Mouse (Mus musculus) left cerebral cortex, postnatal 14 days (tissue): Measurements from ENCODE around the gene Spem1. TPM values are rescaled to one million over a fixed set of nuclear protein-coding genes. Genes with fewer than 3 reads are reported as not detected.
"Not testable (repeated sequence)": the region's sequence is repeated elsewhere in the genome, so short reads cannot be mapped to it uniquely, and the experiment has no call there.

Source experiments
- DNase-seq, 2 experiments: peaks; one replicate each; pipeline ENCODE4 v3.0.0; 2021 to 2022; ENCODE audit warnings: low spot score in 2 of 2, mixed read lengths in 1 of 2
- intact Hi-C: fragments of 180-260 bp; cut with DNase I; formaldehyde crosslinking; loops from one replicate; pipeline ENCODE4 v1.15.1; 2025
- long read RNA-seq, 2 experiments: library from polyadenylated mRNA; stranded (forward); transcript quantifications; one replicate each; pipeline ENCODE4 v2.0.0; 2021
- total RNA-seq, 2 experiments: library from RNA; stranded (reverse); gene quantifications; 2 replicates each; pipeline ENCODE4 v1.2.3; 2021

Gene Spem1
- total RNA-seq, result under 1 TPM in 1 of 2 experiments, not detected in 1; 0.32 TPM
- long read RNA-seq, experiment 1, result 0 reads
- long read RNA-seq, experiment 2, result 0 reads

- intact Hi-C loops, result no loop called here
- no peak for DNase-seq
Measured at GRCm38 (mm10) chr11:69822080-69822479, at the start of gene Spem1. TSS of gene Spem1 (minus strand) at chr11:69822180.

- DNase-seq, result no peak
- intact Hi-C loops, result loop anchor here (10.0 kb wide), 1 partner anchor 186 kb away; the partner anchor contains the start of genes Senp3 and Tnfsf13
Measured at GRCm38 (mm10) chr11:69870289-69871069, 48.5 kb upstream of the Spem1 start.

DNA sequence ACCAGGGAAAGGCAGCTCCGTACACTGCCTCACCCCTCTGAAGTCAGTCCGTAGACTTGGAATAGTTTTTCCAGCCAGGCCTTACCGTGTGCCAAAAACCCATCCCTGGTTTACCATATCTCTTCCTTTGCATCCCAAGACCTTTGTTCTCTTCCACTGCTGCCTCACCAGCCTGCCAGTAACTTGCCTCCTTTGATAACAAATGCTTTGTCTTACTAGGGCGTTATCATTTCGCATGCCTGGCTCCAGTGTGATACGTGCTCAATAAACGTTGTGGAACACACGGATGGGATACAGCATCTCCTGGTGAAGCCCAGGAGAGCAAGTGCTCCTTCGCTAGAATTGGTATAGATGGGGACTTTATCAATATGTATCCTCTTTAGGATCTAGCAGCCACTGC, 45.4 kb upstream of the Spem1 start:
- intact Hi-C loops, result no loop called here

DNA sequence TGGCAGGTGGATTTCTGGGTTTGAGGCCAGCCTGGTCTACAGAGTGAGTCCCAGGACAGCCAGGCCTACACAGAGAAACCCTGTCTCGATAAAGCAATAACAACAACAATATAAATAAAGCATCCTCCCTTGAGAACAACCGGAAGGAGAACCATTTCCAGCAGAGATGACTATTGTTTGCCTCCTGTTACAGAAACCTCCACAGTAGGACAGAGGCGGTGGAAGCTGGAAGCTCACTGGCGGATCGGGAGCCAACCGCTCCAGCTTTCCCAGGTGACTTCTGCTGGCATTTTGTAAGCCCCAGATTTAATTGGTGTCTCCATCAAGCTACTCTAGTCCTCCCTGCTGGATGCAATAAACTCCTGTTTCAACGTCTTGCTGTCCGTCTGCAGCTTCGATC, 43.6 kb upstream of the Spem1 start:
- no peak for DNase-seq
- intact Hi-C loops, result no loop called here

More for the DNA sequence above, 45.4 kb upstream of the Spem1 start:
- no peak for DNase-seq

DNA sequence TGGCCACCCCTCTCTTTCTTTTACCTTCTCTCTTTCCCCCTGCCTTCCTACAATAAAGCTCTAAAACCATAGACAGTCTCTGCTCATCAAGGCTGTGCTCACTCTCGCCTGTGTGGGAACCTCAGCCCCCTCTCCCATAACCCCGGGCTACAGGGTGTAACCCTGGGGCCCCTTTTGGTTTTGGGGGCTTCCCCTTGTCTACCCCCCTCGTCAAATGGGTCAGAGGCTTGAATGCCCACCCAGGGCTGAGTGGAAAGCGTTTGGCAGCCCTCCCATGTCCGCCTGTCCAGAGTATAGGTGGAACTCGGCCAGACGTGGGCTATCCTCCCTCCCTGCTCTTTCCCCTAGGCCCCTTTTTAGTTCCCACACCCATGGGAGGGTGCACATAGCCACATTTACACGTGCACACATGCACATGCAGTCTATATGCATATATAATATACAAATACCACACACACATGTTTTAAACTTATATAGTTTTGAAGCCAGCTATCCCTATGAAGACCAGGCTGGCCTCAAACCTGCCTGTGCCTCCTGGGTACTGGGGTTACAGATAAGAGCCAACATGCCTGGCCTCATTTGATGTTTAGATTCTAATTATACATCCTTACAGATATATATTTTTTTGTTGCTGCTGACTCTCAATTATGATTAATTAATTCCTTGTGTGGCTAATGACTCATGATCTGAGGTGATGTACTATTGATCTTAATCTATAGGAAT, 42.3 kb upstream of the Spem1 start:
- no peak for DNase-seq
- intact Hi-C loops, result no loop called here

DNA sequence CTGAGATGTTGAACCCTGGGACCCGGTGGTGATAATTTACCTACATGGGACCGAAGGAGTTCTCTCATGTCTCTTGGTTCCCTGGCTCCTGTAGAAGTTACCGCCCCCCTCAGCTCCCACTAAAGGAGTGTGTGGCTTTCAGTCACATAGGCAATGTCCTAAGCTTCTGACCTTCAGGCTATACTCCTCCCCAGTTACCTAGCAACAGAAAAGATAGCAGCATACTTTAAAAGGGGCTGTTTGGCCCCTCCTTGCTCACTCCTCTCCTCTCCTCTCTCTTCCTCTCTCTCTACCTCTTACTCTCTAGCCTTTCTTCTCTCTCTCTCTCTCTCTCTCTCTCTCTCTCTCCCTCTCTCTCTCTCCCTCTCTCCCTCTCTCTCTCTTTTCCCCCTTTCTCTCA, 41.7 kb upstream of the Spem1 start:
- DNase-seq, intact Hi-C loops: not testable (repeated sequence)

- no peak for DNase-seq
- intact Hi-C loops, result no loop called here
Measured at GRCm38 (mm10) chr11:69858113-69858998, 36.4 kb upstream of the Spem1 start, which contains the start of gene Tnk1. TSS of gene Tnk1 (minus strand) at chr11:69858730.

- intact Hi-C loops, result no loop called here
- no peak for DNase-seq
Measured at GRCm38 (mm10) chr11:69855347-69855746, 33.4 kb upstream of the Spem1 start.

DNA sequence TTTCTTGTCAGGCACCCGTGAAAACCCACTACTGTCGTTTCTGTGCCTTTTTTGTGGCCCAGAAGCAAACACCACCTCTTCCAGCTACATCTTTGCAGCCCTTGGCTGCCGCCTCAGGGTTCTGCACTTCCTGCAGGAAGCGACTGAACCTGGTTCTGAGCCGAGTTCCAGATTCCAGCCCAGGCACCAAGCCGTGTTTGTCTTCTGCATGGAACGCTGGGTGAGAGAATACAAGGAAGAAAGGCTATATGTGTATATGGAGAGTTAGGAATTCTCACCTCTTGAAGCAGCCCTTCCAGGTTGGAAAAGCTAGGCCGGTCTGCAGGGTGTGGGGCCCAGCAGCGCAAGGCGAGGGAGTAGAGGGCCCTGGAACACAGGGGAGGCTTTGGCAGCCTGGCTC, 32.7 kb upstream of the Spem1 start:
- intact Hi-C loops, result no loop called here

DNA sequence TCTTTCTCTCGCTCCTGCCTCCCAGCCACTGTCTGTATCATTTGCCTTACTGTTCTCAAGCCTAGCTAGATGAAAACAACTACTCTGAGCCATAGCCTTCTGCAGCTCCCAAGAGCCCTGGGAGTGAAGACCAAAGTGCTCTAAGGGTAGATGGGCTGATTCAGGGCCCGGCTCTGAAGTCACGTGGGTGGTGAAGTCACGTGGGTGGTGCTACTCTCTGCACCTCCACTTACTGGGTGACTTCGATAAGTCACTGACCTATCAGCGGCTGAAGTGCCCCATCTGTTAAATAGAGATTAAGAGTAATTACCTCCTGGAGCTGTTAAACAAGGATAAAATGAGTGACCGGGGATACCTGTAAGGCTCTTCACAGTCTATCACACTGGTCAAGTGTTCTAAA, 32.0 kb upstream of the Spem1 start:
- intact Hi-C loops, result no loop called here
- no peak for DNase-seq

More for the DNA sequence above, 32.7 kb upstream of the Spem1 start:
- no peak for DNase-seq

- intact Hi-C loops, result no loop called here
- DNase-seq, result no peak
Measured at GRCm38 (mm10) chr11:69850754-69851153, 28.8 kb upstream of the Spem1 start.

GRCm38 (mm10) chr11:69849884-69850283, 27.9 kb upstream of the Spem1 start:
- intact Hi-C loops, result loop anchor here (5.0 kb wide), 1 partner anchor 52 kb away; the partner anchor contains the start of genes 2810408A11Rik and Neurl4
- no peak for DNase-seq

DNA sequence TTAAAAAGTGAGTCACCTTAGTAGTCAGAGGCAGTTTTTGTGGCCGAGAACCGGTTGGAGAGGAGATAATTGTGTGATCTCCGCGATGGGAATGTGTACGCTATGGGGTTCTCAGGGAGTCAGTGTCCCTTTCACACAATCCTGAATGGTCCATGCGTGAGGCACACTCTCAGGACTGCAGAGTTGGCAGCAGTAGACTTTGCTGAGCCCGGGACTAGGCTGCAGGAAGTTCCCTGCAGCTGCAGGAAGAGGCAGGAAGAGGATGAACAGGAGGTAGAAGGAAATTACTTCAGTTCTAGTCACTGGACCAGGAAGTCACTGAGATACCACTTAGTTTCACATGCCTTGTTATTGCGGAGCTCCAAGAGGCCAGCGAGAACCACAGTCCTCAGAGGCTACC, 27.1 kb upstream of the Spem1 start:
- DNase-seq, result no peak
- intact Hi-C loops, result loop anchor here (5.0 kb wide), 1 partner anchor 53 kb away; the partner anchor contains the start of genes 2810408A11Rik and Neurl4

- intact Hi-C loops, result loop anchor here (5.0 kb wide), 1 partner anchor 54 kb away; the partner anchor contains the start of genes 2810408A11Rik and Neurl4
- DNase-seq, result no peak
Measured at GRCm38 (mm10) chr11:69848021-69848420, 26.0 kb upstream of the Spem1 start.

- intact Hi-C loops, result loop anchor here (5.0 kb wide), 1 partner anchor 55 kb away; the partner anchor contains the start of genes 2810408A11Rik and Neurl4
- no peak for DNase-seq
Measured at GRCm38 (mm10) chr11:69846738-69847688, 25.0 kb upstream of the Spem1 start.

DNA sequence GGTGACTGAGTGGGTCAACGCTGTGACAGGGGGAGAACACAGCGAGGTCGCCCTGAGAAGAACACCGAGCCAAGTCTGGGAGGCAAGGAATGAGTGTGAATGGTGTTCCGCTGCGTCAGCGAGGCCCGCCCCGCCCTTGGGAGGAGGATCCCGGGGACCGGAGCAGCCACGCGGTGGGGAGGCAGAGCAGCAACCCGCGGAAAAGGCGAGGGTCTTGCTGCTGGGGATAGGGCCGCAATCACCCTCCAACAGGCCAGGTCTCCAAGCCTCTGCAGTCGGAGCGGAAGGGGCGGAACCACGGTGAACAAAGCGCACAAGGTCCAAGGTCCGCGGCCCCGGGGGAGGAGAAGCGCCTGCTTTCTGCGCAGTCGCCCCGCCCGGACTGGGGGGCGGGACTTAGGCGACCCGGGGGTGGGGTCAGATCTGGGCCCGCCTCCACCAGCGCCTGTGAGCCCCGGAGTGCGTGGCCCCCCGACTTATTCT, 24.3 kb upstream of the Spem1 start, which contains the start of gene Plscr3:
Plscr3 (plus strand) TSS at position 179 of the 483 bp plus-strand sequence.
- peak; percentile 81 to 83 for DNase-seq
- intact Hi-C loops, result loop anchor here (5.0 kb wide), 1 partner anchor 56 kb away; the partner anchor contains the start of genes 2810408A11Rik and Neurl4

- intact Hi-C loops, result loop anchor here (5.0 kb wide), 1 partner anchor 81 kb away; the partner anchor contains the start of gene Polr2a
- DNase-seq, result no peak
Measured at GRCm38 (mm10) chr11:69838714-69839104, 16.7 kb upstream of the Spem1 start.
